Mouse (Mus musculus) lung, postnatal 0 days (tissue): ENCODE measurements around the gene Ccdc183.

ENCODE experiments used
- CTCF ChIP-seq: IDR thresholded peaks from 2 replicates; pipeline ENCODE4 v1.5.1; 2016; ENCODE audit warnings: antibody characterized with exemption, mild to moderate bottlenecking
- EP300 ChIP-seq: IDR thresholded peaks from 2 replicates; pipeline ENCODE4 v1.6.1; 2016; ENCODE audit warnings: antibody characterized with exemption, mild to moderate bottlenecking, control low read depth

DNA sequence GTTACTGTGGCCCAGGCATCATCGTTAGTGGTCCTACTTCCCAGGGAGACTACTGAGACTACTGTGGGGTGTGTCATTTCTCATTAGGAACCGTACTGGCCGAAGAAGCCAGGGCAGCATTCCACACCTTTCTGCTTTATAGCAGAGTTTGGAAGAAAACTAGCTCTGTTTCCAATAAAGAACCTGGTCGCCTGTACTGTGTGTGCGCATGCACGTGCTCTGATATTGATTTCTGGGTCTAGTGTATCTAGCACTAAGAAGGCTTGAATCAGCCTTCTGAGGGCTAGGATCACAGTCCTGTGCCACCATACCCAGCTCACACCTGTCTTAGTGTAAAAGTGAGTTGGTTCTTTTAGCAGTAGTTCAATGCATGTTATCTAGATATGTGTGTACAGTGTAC is 58.7 kb downstream of the Ccdc183 start:
- no peak for TF ChIP-seq CTCF
- no peak for TF ChIP-seq EP300
